Mouse (Mus musculus) spleen, adult 2 months (tissue): ENCODE measurements around the gene Fxyd3.

Experiments used
- CTCF ChIP-seq: fragments of 200-500 bp; IDR thresholded peaks from 2 replicates; pipeline ENCODE4 v1.5.1; 2011; ENCODE audit warnings: mild to moderate bottlenecking, inconsistent platforms; ENCODE audit not compliant: insufficient read depth, insufficient read length, insufficient replicate concordance; ENCODE audit errors: extremely low read depth
- POLR2A ChIP-seq: fragments of 200-500 bp; IDR thresholded peaks from 2 replicates; pipeline ENCODE4 v1.6.1; 2011; ENCODE audit warnings: low read depth, low read length, inconsistent platforms

GRCm38 (mm10) chr7:31076492-31076891 is at the start of gene Fxyd3:
- TF ChIP-seq CTCF (no peak), POLR2A (no peak)
